Mouse (Mus musculus): ENCODE data around the gene Pnliprp2.
A peak's percentile ranks its signal among the peaks of the same experiment; 100 is the strongest.

- TF ChIP-seq CTCF (IDR thresholded peaks at IDR 0.05; ENCODE audit: borderline replicate concordance, insufficient read depth, low read length) (peak; percentile 98), POLR2A (IDR thresholded peaks at IDR 0.05; ENCODE audit: low read depth, low read length) (no peak)
Observed at GRCm38 (mm10) chr19:58762848-58763541, 3.5 kb downstream of the Pnliprp2 start.

Data from embryonic fibroblast, embryonic 13.5 days (primary cell).